Mouse (Mus musculus) bone marrow macrophage, adult 2 months (primary cell): Measurements from ENCODE around the gene Sema4b.

ENCODE experiments used
- CTCF ChIP-seq: IDR thresholded peaks from 2 replicates; pipeline ENCODE4 v1.5.1; 2012; ENCODE audit warnings: low read depth, mild to moderate bottlenecking, low read length, moderate library complexity
- POLR2A ChIP-seq: IDR thresholded peaks from 2 replicates; pipeline ENCODE4 v1.6.1; 2012; ENCODE audit warnings: mild to moderate bottlenecking, low read depth, low read length, borderline replicate concordance

- TF ChIP-seq CTCF (no peak), POLR2A (no peak)
Observed at GRCm38 (mm10) chr7:80264606-80265005, 78.0 kb downstream of the Sema4b start.
